Mouse (Mus musculus) cerebellum, adult 2 months (tissue): ENCODE measurements at regions not wholly inside any gene's neighbourhood (a gene's known extent, or its start where the extent isn't known, plus 50 kb on each side); places are given as distances from the start of the nearest gene placed in this dataset.

Experiments used
- DNase-seq, 2 experiments: peaks; one replicate each; pipeline ENCODE4 v3.0.0; 2021
- H3K27ac ChIP-seq: fragments of 200-500 bp; 2 replicates; pipeline ENCODE4 v1.5.1; 2012; ENCODE audit warnings: low read length, control low read depth, inconsistent platforms; ENCODE audit not compliant: insufficient read depth
- H3K27me3 ChIP-seq: fragments of 200-500 bp; 2 replicates; pipeline ENCODE4 v1.6.1; 2012; ENCODE audit warnings: inconsistent platforms, mild to moderate bottlenecking, low read length, moderate library complexity; ENCODE audit not compliant: control insufficient read depth, insufficient read depth
- H3K4me1 ChIP-seq: fragments of 200-500 bp; 2 replicates; pipeline ENCODE4 v1.6.1; 2011; ENCODE audit warnings: low read length; ENCODE audit not compliant: control insufficient read depth, insufficient read depth
- H3K4me3 ChIP-seq: fragments of 200-500 bp; replicated peaks from 2 replicates; pipeline ENCODE3; 2011; ENCODE audit warnings: mild to moderate bottlenecking, low read depth, low read length, control low read depth; ENCODE audit not compliant: insufficient read depth
- CTCF ChIP-seq: fragments of 200-500 bp; IDR thresholded peaks from 2 replicates; pipeline ENCODE4 v1.5.1; 2011; ENCODE audit warnings: low read depth, mild to moderate bottlenecking, control low read depth, low read length, moderate library complexity, borderline replicate concordance; ENCODE audit not compliant: insufficient read depth
- POLR2A ChIP-seq: fragments of 200-500 bp; IDR thresholded peaks from 2 replicates; pipeline ENCODE4 v1.6.1; 2011; ENCODE audit warnings: low read length, control low read depth, borderline replicate concordance; ENCODE audit not compliant: insufficient read depth
- WGBS: fragments of 180-500 bp; shearing (Covaris S2); methylation state at CpG from one replicate; pipeline ENCODE4 v1.1.7; 2018; 5-methylcytosine and 5-hydroxymethylcytosine counted together

GRCm38 (mm10) chr1:18668901-18669300 is 404.0 kb upstream of the Defb41 start:
- TF ChIP-seq CTCF (no peak), POLR2A (no peak)
- H3K4me1 ChIP-seq: peaks cover 3% of the 10 kb centered on the region; the same call in 1 of the 2 replicates
- H3K27ac ChIP-seq: no peak overlapping the region
- 24% methylated on average over 7 of the region's 7 CpGs for WGBS
- no peak overlapping the region for H3K4me3 ChIP-seq
- no peaks in the 10 kb centered on the region for H3K27me3 ChIP-seq
- peak; percentile 12 to 30 for DNase-seq

- no peak overlapping the region for H3K27ac ChIP-seq
- no peak for DNase-seq
- 88% methylated on average over 5 of the region's 5 CpGs for WGBS
- no peak overlapping the region for H3K4me3 ChIP-seq
- TF ChIP-seq CTCF: no peak
- H3K27me3 ChIP-seq: no peaks in the 10 kb centered on the region
- peaks cover 3% of the 10 kb centered on the region; the same call in 1 of the 2 replicates for H3K4me1 ChIP-seq
Measured at GRCm38 (mm10) chr1:18668265-18668664, 403.3 kb upstream of the Defb41 start.

GRCm38 (mm10) chr1:18640858-18641257 is 375.9 kb upstream of the Defb41 start:
- Histone ChIP-seq H3K27me3 (no peaks in the 10 kb centered on the region), H3K27ac (no peak overlapping the region), H3K4me1 (no peaks in the 10 kb centered on the region; the same call in 1 of the 2 replicates), H3K4me3 (no peak overlapping the region)
- TF ChIP-seq POLR2A: no peak
- TF ChIP-seq CTCF: no peak
- peak in 1 of 2 experiments; percentile 48 for DNase-seq

- WGBS: 48% methylated on average over 8 of the region's 8 CpGs
- Histone ChIP-seq H3K27me3 (no peaks in the 10 kb centered on the region), H3K27ac (no peak overlapping the region), H3K4me3 (no peak overlapping the region), H3K4me1 (no peaks in the 10 kb centered on the region; the same call in 1 of the 2 replicates)
- DNase-seq: no peak
- no peak for TF ChIP-seq POLR2A
- no peak for TF ChIP-seq CTCF
Measured at GRCm38 (mm10) chr1:18639460-18640300, 374.7 kb upstream of the Defb41 start.

GRCm38 (mm10) chr1:18637334-18637733 is 372.4 kb upstream of the Defb41 start:
- Histone ChIP-seq H3K4me3 (no peak overlapping the region), H3K4me1 (no peaks in the 10 kb centered on the region; the same call in 1 of the 2 replicates), H3K27ac (no peak overlapping the region), H3K27me3 (no peaks in the 10 kb centered on the region)
- DNase-seq: no peak
- TF ChIP-seq CTCF: no peak
- no peak for TF ChIP-seq POLR2A

- Histone ChIP-seq H3K4me3 (no peak overlapping the region), H3K4me1 (no peaks in the 10 kb centered on the region), H3K27me3 (no peaks in the 10 kb centered on the region), H3K27ac (no peak overlapping the region)
- 55% methylated on average over 7 of the region's 7 CpGs for WGBS
- TF ChIP-seq CTCF (no peak), POLR2A (no peak)
- DNase-seq: no peak
Measured at GRCm38 (mm10) chr1:18610231-18610630, 345.3 kb upstream of the Defb41 start.

- H3K4me3 ChIP-seq: no peak overlapping the region
- DNase-seq: no peak
- H3K27me3 ChIP-seq: no peaks in the 10 kb centered on the region
- H3K27ac ChIP-seq: no peak overlapping the region
- 93% methylated on average over 1 of the region's 1 CpGs for WGBS
- TF ChIP-seq CTCF: no peak
- TF ChIP-seq POLR2A: no peak
- H3K4me1 ChIP-seq: no peaks in the 10 kb centered on the region
Measured at GRCm38 (mm10) chr1:18599864-18600263, 334.9 kb upstream of the Defb41 start.

- no peak for TF ChIP-seq POLR2A
- no peak for TF ChIP-seq CTCF
- Histone ChIP-seq H3K4me3 (no peak overlapping the region), H3K27ac (no peak overlapping the region), H3K27me3 (no peaks in the 10 kb centered on the region), H3K4me1 (no peaks in the 10 kb centered on the region)
- 62% methylated on average over 4 of the region's 4 CpGs for WGBS
- no peak for DNase-seq
Measured at GRCm38 (mm10) chr1:18598908-18599307, 334.0 kb upstream of the Defb41 start.
